Mouse (Mus musculus): ENCODE data around the gene Ubap1.
A peak's percentile ranks its signal among the peaks of the same experiment; 100 is the strongest.

Ubap1 gene

GRCm38 (mm10) chr4:41348584-41349198 lies at the start of gene Ubap1:
Ubap1 (plus strand) TSS chr4:41348996.
- peak; percentile 89 to 90 for DNase-seq (ENCODE audit: low spot score in 2 of 2)

GRCm38 (mm10) chr4:41303671-41304070 lies 45.1 kb upstream of the Ubap1 start:
- DNase-seq (ENCODE audit: low spot score in 2 of 2): no peak

GRCm38 (mm10) chr4:41304302-41304701 lies 44.5 kb upstream of the Ubap1 start:
- peak; percentile 21 to 22 for DNase-seq (ENCODE audit: low spot score in 2 of 2)

DNA sequence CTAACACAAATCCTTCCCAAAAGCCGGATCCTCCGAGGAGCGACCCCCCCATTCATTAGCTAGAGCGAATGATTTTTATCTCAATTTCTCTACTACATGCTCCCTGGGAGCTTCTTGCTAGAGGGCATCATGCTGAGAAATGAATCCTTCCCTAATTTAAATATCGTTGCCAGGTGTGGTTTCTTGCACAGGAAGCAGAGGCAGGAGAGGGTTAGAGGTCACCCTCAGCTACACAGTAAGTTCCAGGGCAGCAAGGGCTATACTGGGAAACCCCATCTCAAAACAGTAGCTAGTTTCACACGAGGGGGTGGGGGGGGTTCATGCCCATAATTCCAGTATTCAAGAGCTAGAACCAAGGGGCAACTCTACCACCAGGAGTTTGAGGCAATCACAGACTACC lies 41.4 kb upstream of the Ubap1 start:
- no peak for DNase-seq (ENCODE audit: low spot score in 2 of 2)

- DNase-seq (ENCODE audit: low spot score in 2 of 2): no peak
These were observed 37.9 kb upstream of the Ubap1 start for GRCm38 (mm10) chr4:41310567-41311563.

DNA sequence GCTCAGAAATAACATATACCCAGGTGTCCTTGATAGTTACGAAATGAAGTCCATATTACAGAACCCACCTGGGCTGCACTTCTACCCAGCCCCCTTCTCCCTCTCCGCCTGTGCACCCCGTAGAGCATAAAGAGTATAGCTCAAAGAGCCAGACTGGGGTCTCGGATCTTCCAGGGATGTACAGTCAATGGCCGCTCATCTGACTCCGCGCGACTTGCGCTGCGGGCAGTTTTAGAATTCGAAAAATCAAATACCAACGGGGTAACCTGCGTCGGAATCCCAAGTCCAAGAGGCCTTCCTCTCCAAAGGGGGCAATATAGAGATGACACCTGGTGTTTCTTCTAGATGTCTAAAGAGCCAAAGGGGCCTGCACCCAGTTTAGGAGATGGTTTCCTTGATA lies 35.1 kb upstream of the Ubap1 start:
- no peak for DNase-seq (ENCODE audit: low spot score in 2 of 2)

DNA sequence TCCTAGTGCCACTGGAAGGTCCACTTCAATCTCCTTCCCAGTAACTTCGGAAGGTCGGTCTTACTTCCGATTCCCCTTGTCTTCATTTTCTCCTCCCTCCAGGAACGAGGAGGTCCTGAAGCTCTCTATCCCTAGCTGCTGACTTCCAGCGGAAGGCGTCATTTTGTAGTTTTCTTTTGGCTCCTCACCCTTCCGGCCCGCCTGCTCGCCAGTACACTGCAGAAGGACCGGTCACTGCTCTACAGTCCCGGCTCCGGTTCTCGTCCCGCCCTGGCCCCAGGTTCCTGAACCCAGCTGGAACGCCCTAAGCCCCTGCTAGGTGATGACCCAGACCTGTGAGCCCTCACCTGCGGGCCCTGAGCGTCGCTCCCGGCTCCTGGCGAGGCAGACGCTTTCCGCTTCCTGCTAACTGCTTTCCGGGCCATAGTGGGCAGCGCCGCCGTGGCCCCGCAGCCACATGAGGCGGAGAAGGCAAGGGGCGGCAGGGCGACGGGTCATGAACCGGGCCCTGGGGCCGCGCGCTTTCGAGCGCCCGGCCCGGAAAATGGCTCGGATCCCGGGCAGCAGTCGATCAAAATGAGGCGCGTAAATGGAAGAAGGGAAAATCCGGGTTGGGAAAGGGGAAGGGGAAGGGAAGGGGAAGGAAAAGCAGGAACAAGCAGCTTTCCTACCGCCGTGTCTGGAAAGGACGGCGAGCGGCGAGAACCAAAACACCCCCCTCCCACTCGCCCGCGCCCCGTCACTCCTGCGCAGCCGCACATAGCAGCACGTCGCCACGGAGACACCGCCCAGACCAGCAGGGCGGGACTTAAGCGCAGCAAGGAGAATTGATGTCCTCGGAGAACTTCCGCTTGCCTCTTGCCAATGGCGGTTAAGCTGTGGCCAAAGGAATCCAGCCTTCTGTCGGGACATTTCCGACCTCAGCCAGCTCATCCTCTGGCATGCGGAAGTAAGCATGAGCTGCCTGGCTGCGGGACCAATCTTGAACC lies 34.4 kb upstream of the Ubap1 start, which contains the start of gene Dcaf12:
Gene Dcaf12, minus strand, starts transcription at position 749 of the 989 bp plus-strand sequence.
- DNase-seq (ENCODE audit: low spot score in 2 of 2): peak; percentile 93 to 95

DNA sequence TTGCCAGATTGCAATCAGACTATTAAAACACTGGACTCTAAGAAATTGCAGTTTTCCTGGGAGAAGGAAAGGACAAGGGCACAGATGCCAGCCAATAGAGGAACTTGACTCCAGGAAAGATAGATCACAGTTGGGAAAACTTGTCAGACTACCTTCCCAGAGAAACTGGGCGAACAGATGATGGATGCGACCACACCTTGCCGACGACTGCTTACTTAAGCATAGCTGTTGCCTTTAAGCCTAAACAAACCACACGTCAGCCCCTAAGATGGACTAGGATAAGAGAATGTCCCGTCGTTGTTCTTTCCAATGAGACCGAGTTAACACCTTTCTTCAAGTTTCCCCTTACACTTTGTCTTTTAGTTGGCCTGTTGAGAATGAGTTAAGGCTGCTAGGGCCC lies 33.6 kb upstream of the Ubap1 start:
- no peak for DNase-seq (ENCODE audit: low spot score in 2 of 2)

DNA sequence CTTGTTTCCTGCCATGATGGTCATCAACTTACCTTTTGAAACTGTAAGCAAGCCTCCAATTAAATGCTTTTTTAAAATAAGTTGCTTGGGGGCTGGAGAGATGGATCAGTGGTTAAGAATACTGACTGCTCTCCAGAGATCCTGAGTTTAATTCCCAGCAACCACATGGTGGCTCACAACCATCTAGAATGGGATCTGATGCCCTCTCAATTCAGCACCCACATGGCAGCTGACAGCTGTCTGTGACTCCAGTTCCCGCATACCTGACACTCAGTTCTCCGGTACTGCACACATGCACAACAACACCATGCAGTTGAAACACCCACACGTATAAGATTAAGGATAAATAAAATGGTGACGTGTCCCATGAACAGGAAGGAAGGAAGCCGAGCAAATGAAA lies 30.5 kb upstream of the Ubap1 start:
- no peak for DNase-seq (ENCODE audit: low spot score in 2 of 2)

GRCm38 (mm10) chr4:41320971-41321370 lies 27.8 kb upstream of the Ubap1 start:
- DNase-seq (ENCODE audit: low spot score in 2 of 2): no peak

DNA sequence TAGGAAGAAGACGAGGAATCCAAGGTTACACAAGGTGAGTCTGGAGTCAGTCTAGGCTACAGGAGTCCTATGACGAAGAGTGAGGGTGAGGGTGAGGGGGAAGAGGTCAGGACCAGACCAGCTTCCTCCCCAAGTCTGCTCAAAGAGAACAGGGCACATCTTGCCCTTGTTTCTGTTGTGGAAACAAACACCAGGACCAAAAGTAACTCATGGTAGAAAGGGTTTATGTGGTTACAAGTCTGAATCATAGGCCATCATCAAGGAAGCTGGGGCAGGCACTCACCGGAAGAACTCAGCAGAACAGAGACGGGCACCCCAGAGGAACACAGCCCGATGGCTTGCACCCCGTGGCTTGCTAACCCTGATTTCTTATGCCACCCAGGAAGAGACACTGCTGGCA lies 21.9 kb upstream of the Ubap1 start:
- DNase-seq (ENCODE audit: low spot score in 2 of 2): no peak

DNA sequence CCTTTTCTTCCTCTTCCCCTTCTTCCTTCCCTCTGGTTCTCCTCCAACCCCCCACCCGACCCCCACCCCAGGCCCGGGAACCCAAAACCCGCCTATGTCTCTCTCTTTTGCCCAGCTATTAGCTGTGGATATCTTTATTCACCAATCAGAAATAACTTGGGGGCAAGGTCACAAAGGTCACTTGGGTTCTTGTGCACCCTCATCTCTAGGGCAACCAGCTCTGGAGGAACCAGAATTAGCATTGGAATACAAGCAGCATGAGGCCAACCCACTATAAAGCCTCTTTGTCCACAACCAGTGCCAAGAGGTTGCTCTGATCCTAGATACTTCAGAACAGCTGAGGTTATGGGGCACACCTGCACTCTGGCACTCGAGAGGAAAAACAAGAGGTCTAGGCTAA lies 19.3 kb upstream of the Ubap1 start:
- no peak for DNase-seq (ENCODE audit: low spot score in 2 of 2)

DNA sequence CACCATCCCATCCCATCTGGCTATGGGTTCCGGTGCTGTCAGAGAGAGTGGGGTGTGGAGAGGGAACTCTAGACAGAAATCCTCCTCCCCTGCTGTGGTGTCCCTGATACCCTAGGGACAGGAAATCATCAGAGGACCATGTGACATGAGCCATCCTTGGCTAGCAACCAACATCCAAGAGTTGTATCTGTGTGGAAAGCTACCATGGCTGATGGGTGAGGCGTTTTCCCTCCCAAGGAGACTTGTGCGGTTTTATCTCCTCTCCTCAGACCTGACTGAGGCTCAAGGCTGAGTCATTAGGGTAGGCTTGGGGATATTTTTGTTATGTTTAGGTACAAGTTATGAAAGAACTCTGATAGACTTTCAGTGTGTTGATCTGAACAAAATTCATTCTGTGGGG lies 17.7 kb upstream of the Ubap1 start:
- DNase-seq (ENCODE audit: low spot score in 2 of 2): no peak

DNA sequence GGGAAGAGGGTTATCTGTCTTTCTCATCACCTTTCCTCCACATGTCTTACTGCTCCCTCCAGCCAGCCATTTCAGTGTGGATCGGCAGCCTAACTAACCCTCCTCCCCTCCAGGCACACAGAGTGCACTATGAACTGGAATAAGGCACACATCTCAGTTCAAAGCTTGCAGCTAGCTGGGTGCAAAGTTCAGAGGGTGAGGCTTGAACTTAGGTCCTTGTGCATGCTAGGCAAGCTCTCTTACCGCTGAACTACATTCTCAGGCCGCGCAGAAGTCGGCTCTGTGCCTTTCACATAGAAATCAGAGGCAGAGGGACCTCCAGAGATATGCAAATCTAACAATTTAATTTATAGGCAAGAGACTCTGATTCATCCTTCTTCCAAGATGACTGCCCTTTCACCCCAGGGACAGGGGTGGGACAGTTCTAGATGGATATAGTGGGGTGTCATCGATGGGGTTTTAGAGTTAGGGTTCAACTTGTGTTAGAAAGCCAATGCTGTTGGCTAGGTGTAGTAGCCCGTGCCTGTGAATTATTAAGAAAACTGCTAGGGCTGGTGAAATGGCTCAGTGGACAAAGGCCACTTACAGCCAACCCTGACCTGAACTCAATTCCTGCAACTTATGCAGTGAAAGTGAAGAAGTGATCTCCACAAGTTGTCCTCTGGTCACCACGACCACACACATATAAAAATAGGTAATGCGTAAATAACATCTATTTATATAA lies 16.9 kb upstream of the Ubap1 start:
- DNase-seq (ENCODE audit: low spot score in 2 of 2): no peak

DNA sequence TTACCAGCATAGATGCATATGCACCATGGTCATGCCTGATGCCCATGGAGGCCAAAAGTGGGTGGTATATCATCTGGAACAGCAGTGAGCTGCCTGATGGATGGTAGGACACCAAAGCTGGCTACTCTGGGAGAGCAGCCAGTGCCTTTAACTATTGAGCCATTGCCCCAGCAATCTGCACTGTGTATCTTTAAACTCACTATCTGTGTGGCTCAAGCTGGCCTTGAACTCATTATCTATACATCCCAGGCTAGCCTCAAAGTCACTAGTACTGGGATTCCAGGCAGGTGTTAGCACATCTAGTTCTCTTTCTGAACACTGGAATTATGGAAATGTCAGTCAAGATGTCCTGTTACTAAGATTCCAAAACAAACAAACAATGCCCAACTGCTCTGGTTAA lies 12.2 kb upstream of the Ubap1 start:
- DNase-seq (ENCODE audit: low spot score in 2 of 2): no peak

DNA sequence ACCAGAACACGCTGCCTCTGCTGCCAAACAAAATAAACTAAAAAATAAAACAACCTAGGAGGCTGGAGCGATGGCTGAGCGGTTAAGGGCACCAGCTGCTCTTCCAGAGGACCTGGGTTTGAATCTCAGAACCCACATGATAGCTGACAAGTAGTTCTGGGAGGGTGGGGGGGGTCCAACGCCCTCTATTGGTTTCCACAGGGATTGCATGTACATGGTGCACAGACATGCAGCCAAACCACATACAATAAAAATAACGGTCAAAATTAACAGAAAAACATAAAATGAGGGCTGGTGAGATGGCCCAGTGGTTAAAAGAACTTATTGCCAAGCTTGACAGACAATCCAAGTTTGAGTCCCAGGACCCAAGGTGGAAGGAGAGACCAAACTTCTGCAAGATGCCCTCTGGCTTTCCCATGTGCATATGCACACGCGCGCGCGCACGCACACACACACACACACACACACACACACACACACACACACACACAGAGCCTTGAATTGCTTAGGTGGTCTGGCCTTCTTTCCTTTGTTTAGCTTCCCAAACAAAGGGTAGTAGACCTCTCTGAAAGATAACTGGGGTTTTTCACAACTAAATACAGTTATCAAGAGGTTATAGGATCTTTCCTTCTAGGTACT lies 7.8 kb upstream of the Ubap1 start:
- no peak for DNase-seq (ENCODE audit: low spot score in 2 of 2)

GRCm38 (mm10) chr4:41346011-41346410 lies 2.8 kb upstream of the Ubap1 start:
- DNase-seq (ENCODE audit: low spot score in 2 of 2): no peak

- no peak for DNase-seq (ENCODE audit: low spot score in 2 of 2)
These were observed 957 bp upstream of the Ubap1 start for GRCm38 (mm10) chr4:41347839-41348238.

GRCm38 (mm10) chr4:41349199-41349591 lies 399 bp downstream of the Ubap1 start:
- no peak for DNase-seq (ENCODE audit: low spot score in 2 of 2)

GRCm38 (mm10) chr4:41352758-41353157 lies 4.0 kb downstream of the Ubap1 start:
- no peak for DNase-seq (ENCODE audit: low spot score in 2 of 2)

GRCm38 (mm10) chr4:41353265-41353664 lies 4.5 kb downstream of the Ubap1 start:
- no peak for DNase-seq (ENCODE audit: low spot score in 2 of 2)

All from frontal cortex, postnatal 36 days (tissue).